ENCODE assay signal across 23 mouse cellular contexts in genomic region chr5:125699395-125699794, GRCm38 (mm10).
DNase-seq lines count a peak whose midpoint lies in the region; ATAC-seq and TF ChIP-seq lines count a peak whose summit lies in the region.
"Had no signal": no experiment of that assay in that cellular context is flagged by ENCODE, and none has a peak within 500 bp of the region (broad histone marks: within the 10 kb centered on the region; RNA-seq: fewer than 3 reads in every experiment).

No protein-coding gene starts in this region.

- 70% methylated on average over 3 of the region's 3 CpGs for WGBS in forebrain, embryonic 15.5 days
- WGBS in forebrain, embryonic 11.5 days, result 82% methylated on average over 3 of the region's 3 CpGs

- no peak overlapping the region for H3K4me2 ChIP-seq in forebrain, embryonic 15.5 days (replicated peaks)
- H3K4me2 ChIP-seq in forebrain, embryonic 11.5 days (ENCODE audit: low read depth, low read length, severe bottlenecking), result no peak overlapping the region
- H3K4me2 ChIP-seq: hindbrain, embryonic 13.5 days; limb, embryonic 13.5 days; midbrain, embryonic 12.5 days; stomach, embryonic 15.5 days had no signal

- no peak for TF ChIP-seq CTCF in gastrocnemius, adult 2 months (IDR thresholded peaks at IDR 0.05)

- no peaks in the 10 kb centered on the region for H3K36me3 ChIP-seq in forebrain, embryonic 15.5 days
- no peaks in the 10 kb centered on the region for H3K36me3 ChIP-seq in forebrain, embryonic 11.5 days (ENCODE audit: control insufficient read depth, insufficient read depth, low read length)
- H3K36me3 ChIP-seq: hindbrain, embryonic 13.5 days; limb, embryonic 13.5 days; midbrain, embryonic 12.5 days; stomach, embryonic 15.5 days had no signal

- H3K4me1 ChIP-seq in forebrain, embryonic 15.5 days, result no peaks in the 10 kb centered on the region
- H3K4me1 ChIP-seq in forebrain, embryonic 11.5 days (replicated peaks; ENCODE audit: control insufficient read depth, insufficient read depth, low read length), result no peaks in the 10 kb centered on the region
- H3K4me1 ChIP-seq: hindbrain, embryonic 13.5 days; limb, embryonic 13.5 days; midbrain, embryonic 12.5 days; stomach, embryonic 15.5 days had no signal

- intact Hi-C loops in gastrocnemius, adult 2 months (cut with DNase I), result no loop called here

- DNase-seq in forebrain, embryonic 11.5 days (ENCODE audit: low spot score), result no peak
- DNase-seq in layer of hippocampus, adult 11-12 months (ENCODE audit: low spot score), result peak; percentile 46
- DNase-seq in layer of hippocampus, adult 9-10 months (ENCODE audit: low spot score), result no peak
- peak; percentile 78 for DNase-seq in brain, adult 2 months (ENCODE audit: low read depth, low spot score)
- peak; percentile 31 to 70 for DNase-seq in cerebellum, postnatal 4 days (ENCODE audit: low spot score in 2 of 2)
- no peak for DNase-seq in gastrocnemius, adult 2 months
- DNase-seq: adrenal gland, postnatal 25 days; gastrocnemius, postnatal 36 days; kidney, adult 11 months; kidney, postnatal 10 days; retina, postnatal 1 day; spleen, adult 18-20 months; thymus, adult 2 months had no signal

- 0 out of 2 replicates have a peak, but pooled peaks have one; percentile 13 for ATAC-seq in forebrain, embryonic 15.5 days (replicated peaks)
- ATAC-seq in forebrain, embryonic 11.5 days (replicated peaks; ENCODE audit: low FRiP score), result no peak
- ATAC-seq: activated CD4-positive, CD25-positive, alpha-beta regulatory T cell, adult 4 months; forebrain, embryonic 14.5 days; Patski had no signal

- H3K27ac ChIP-seq in forebrain, embryonic 15.5 days (replicated peaks), result no peak overlapping the region; the same call in 1 of the 2 replicates
- no peak overlapping the region for H3K27ac ChIP-seq in forebrain, embryonic 11.5 days (ENCODE audit: low read depth, low read length)
- H3K27ac ChIP-seq in gastrocnemius, adult 2 months, result no peak overlapping the region
- H3K27ac ChIP-seq: hindbrain, embryonic 13.5 days; limb, embryonic 13.5 days; liver, embryonic 14.5 days; midbrain, embryonic 12.5 days; stomach, embryonic 15.5 days had no signal

- H3K9ac ChIP-seq in forebrain, embryonic 15.5 days (replicated peaks), result no peak overlapping the region
- no peak overlapping the region for H3K9ac ChIP-seq in forebrain, embryonic 11.5 days (ENCODE audit: low read length)
- H3K9ac ChIP-seq: hindbrain, embryonic 13.5 days; limb, embryonic 13.5 days; liver, embryonic 14.5 days; midbrain, embryonic 12.5 days; stomach, embryonic 15.5 days had no signal

- no peaks in the 10 kb centered on the region for H3K27me3 ChIP-seq in forebrain, embryonic 15.5 days
- no peaks in the 10 kb centered on the region for H3K27me3 ChIP-seq in forebrain, embryonic 11.5 days (ENCODE audit: control insufficient read depth, insufficient read depth, low read length)
- H3K27me3 ChIP-seq: hindbrain, embryonic 13.5 days; limb, embryonic 13.5 days; midbrain, embryonic 12.5 days; Patski; stomach, embryonic 15.5 days had no signal

- no peak overlapping the region for H3K4me3 ChIP-seq in forebrain, embryonic 15.5 days
- no peak overlapping the region for H3K4me3 ChIP-seq in forebrain, embryonic 11.5 days (ENCODE audit: low read depth, low read length)
- H3K4me3 ChIP-seq in gastrocnemius, adult 2 months, result no peak overlapping the region
- H3K4me3 ChIP-seq: hindbrain, embryonic 13.5 days; limb, embryonic 13.5 days; midbrain, embryonic 12.5 days; myocyte; stomach, embryonic 15.5 days had no signal

- H3K9me3 ChIP-seq in forebrain, embryonic 15.5 days, result no peaks in the 10 kb centered on the region
- no peaks in the 10 kb centered on the region for H3K9me3 ChIP-seq in forebrain, embryonic 11.5 days (ENCODE audit: control insufficient read depth, low read length)
- H3K9me3 ChIP-seq: hindbrain, embryonic 13.5 days; limb, embryonic 13.5 days; midbrain, embryonic 12.5 days; stomach, embryonic 15.5 days had no signal

Comparison
In these comparisons a context has a peak if more than half of its experiments do, and no peak if none do; other contexts are left out.
1. DNase-seq: peak in layer of hippocampus, adult 11-12 months (single experiment), brain, adult 2 months (single experiment) and cerebellum, postnatal 4 days (2 of 2); none in forebrain, embryonic 11.5 days (single experiment), layer of hippocampus, adult 9-10 months (single experiment) and gastrocnemius, adult 2 months (single experiment).